Mouse (Mus musculus): Measurements from ENCODE around the gene Serpinb9c.
"Not testable (repeated sequence)": the region's sequence is repeated elsewhere in the genome, so short reads cannot be mapped to it uniquely, and the experiment has no call there.

Serpinb9c gene

GRCm38 (mm10) chr13:33159642-33160041, at the start of gene Serpinb9c:
TSS of gene Serpinb9c (minus strand) at chr13:33159742.
- DNase-seq (ENCODE audit: low spot score): no peak

GRCm38 (mm10) chr13:33199740-33200139, 40.2 kb upstream of the Serpinb9c start:
- DNase-seq (ENCODE audit: low spot score): peak; percentile 11

GRCm38 (mm10) chr13:33192659-33193058, 33.1 kb upstream of the Serpinb9c start, which contains the start of gene Serpinb9d:
TSS of gene Serpinb9d (plus strand) at chr13:33192959.
- no peak for DNase-seq (ENCODE audit: low spot score)

- not testable (repeated sequence) for DNase-seq (ENCODE audit: low spot score)
Measured at GRCm38 (mm10) chr13:33190486-33190885, 30.9 kb upstream of the Serpinb9c start.

- no peak for DNase-seq (ENCODE audit: low spot score)
Measured at GRCm38 (mm10) chr13:33141435-33141834, 18.1 kb downstream of the Serpinb9c start.

DNA sequence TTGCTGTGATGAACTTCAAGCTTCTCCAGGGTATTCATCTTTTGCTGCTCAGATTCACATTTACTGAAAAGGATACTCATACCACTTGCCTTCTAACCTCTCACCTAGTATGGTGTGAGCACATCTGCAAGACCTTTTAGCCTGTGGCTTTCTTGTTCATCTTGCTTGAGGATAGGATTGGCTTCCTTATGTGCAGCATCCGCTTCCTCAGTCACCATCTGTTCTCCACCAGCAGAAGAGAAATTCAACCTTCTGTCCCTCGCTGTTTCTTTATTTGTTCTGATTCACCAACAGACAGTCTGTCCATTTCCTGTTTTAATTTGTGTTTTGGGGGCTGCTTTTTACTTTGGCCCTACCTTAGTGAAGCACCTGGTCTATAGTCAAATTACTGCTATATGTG, 21.8 kb downstream of the Serpinb9c start:
- DNase-seq (ENCODE audit: low spot score): peak; percentile 14

GRCm38 (mm10) chr13:33113054-33113453, 46.5 kb downstream of the Serpinb9c start:
- DNase-seq (ENCODE audit: low spot score): no peak

DNA sequence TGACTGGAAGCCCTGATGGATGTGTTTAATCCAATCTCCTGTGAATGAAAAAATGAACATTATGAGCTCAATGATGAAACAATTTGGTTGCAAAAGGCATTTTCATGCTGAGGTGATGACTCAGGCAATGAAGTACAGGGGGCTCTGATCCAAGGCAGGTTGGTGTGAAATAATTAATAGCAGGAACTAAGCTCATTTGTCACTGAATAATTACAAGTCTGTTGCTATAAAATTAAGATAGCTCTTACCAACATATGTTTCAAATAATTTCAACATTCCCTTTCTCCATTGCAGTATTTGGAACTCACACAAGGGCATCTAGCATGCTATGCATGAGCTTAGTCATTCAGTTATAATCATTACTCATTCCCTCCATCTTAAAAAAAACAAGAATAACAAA, 53.9 kb downstream of the Serpinb9c start:
- no peak for DNase-seq (ENCODE audit: low spot score)

Data from layer of hippocampus, adult 11-12 months (tissue).